Comparison of ENCODE assay signal across 9 mouse cellular contexts in genomic region chr3:152668239-152668638, GRCm38 (mm10). TPM values are rescaled to one million over a fixed set of nuclear protein-coding genes. Genes with fewer than 3 reads are reported as not detected.
DNase-seq lines count a peak whose midpoint lies in the region; ATAC-seq lines count a peak whose summit lies in the region.
"Had no signal": no experiment of that assay in that cellular context is flagged by ENCODE, and none has a peak within 500 bp of the region (broad histone marks: within the 10 kb centered on the region; RNA-seq: fewer than 3 reads in every experiment).

Gene Ak5, minus strand, starts transcription at chr3:152668360.

- no peaks in the 10 kb centered on the region for H3K9me3 ChIP-seq in kidney, embryonic 16.5 days (ENCODE audit: low read length)
- no peaks in the 10 kb centered on the region for H3K9me3 ChIP-seq in embryonic facial prominence, embryonic 11.5 days (replicated peaks; ENCODE audit: control insufficient read depth, low read length)
- H3K9me3 ChIP-seq in intestine, embryonic 16.5 days (ENCODE audit: control insufficient read depth, low read length): no peaks in the 10 kb centered on the region
- H3K9me3 ChIP-seq in midbrain, embryonic 13.5 days: no peaks in the 10 kb centered on the region

- 6% methylated on average over 3 of the region's 5 CpGs for WGBS in kidney, embryonic 16.5 days
- WGBS in embryonic facial prominence, embryonic 11.5 days: 21% methylated on average over 1 of the region's 5 CpGs
- 11% methylated on average over 5 of the region's 5 CpGs for WGBS in intestine, embryonic 16.5 days
- WGBS in midbrain, embryonic 13.5 days: 45% methylated on average over 1 of the region's 5 CpGs

- ATAC-seq in kidney, embryonic 16.5 days (ENCODE audit: low FRiP score, low TSS enrichment): peak; percentile 33; the same call in 1 of the 2 replicates
- ATAC-seq in embryonic facial prominence, embryonic 11.5 days (replicated peaks; ENCODE audit: insufficient number of reproducible peaks, low FRiP score, low TSS enrichment, low read depth): peak; percentile 37; the same call in 1 of the 2 replicates
- ATAC-seq in intestine, embryonic 16.5 days: peak; percentile 48; the same call in 1 of the 2 replicates
- ATAC-seq in midbrain, embryonic 13.5 days: peak; percentile 60
- no peak for ATAC-seq in inflammation-experienced regulatory T-cells, adult 6 months

- no peak for DNase-seq in kidney, postnatal 36 days
- no peak for DNase-seq in embryonic facial prominence, embryonic 11.5 days (ENCODE audit: low spot score)
- no peak for DNase-seq in adrenal gland, postnatal 4 days (ENCODE audit: low spot score in 2 of 2)
- no peak for DNase-seq in gastrocnemius, adult 8-10 months (ENCODE audit: low spot score in 2 of 2)

- peaks cover 29% of the 10 kb centered on the region for H3K27me3 ChIP-seq in kidney, embryonic 16.5 days (ENCODE audit: insufficient read depth, low read length)
- H3K27me3 ChIP-seq in embryonic facial prominence, embryonic 11.5 days (ENCODE audit: control insufficient read depth, insufficient read depth, low read length): peaks cover 5% of the 10 kb centered on the region
- peaks cover 13% of the 10 kb centered on the region for H3K27me3 ChIP-seq in intestine, embryonic 16.5 days (replicated peaks; ENCODE audit: control insufficient read depth, insufficient read depth, low read length)
- peaks cover 47% of the 10 kb centered on the region for H3K27me3 ChIP-seq in midbrain, embryonic 13.5 days

- peak within 1 kb of the TSS; percentile 98 for H3K4me2 ChIP-seq in kidney, embryonic 16.5 days (replicated peaks; ENCODE audit: low read depth, low read length)
- H3K4me2 ChIP-seq in embryonic facial prominence, embryonic 11.5 days (ENCODE audit: low read depth, low read length): peak within 1 kb of the TSS; percentile 98
- H3K4me2 ChIP-seq in intestine, embryonic 16.5 days (ENCODE audit: low read depth, low read length): peak within 1 kb of the TSS; percentile 97
- peak within 1 kb of the TSS; percentile 98 for H3K4me2 ChIP-seq in midbrain, embryonic 13.5 days (replicated peaks)

- H3K36me3 ChIP-seq in kidney, embryonic 16.5 days (ENCODE audit: insufficient read depth, low read length): no peaks in the 10 kb centered on the region
- no peaks in the 10 kb centered on the region for H3K36me3 ChIP-seq in embryonic facial prominence, embryonic 11.5 days (replicated peaks; ENCODE audit: control insufficient read depth, insufficient read depth, low read depth, low read length)
- no peaks in the 10 kb centered on the region for H3K36me3 ChIP-seq in intestine, embryonic 16.5 days (ENCODE audit: control insufficient read depth, insufficient read depth, low read length)
- no peaks in the 10 kb centered on the region for H3K36me3 ChIP-seq in midbrain, embryonic 13.5 days

- H3K4me3 ChIP-seq in kidney, embryonic 16.5 days (ENCODE audit: low read length): peak within 1 kb of the TSS; percentile 61
- peak within 1 kb of the TSS; percentile 56 for H3K4me3 ChIP-seq in embryonic facial prominence, embryonic 11.5 days (ENCODE audit: low read depth, low read length)
- H3K4me3 ChIP-seq in intestine, embryonic 16.5 days (ENCODE audit: low read length): peak within 1 kb of the TSS; percentile 59
- H3K4me3 ChIP-seq in midbrain, embryonic 13.5 days (replicated peaks): peak within 1 kb of the TSS; percentile 59

- H3K27ac ChIP-seq in kidney, embryonic 16.5 days (ENCODE audit: low read length): no peak within 1 kb of the TSS
- H3K27ac ChIP-seq in embryonic facial prominence, embryonic 11.5 days (replicated peaks; ENCODE audit: low read depth, low read length): no peak within 1 kb of the TSS
- H3K27ac ChIP-seq in intestine, embryonic 16.5 days (ENCODE audit: low read length): no peak within 1 kb of the TSS
- no peak within 1 kb of the TSS for H3K27ac ChIP-seq in midbrain, embryonic 13.5 days

- H3K4me1 ChIP-seq in kidney, embryonic 16.5 days (ENCODE audit: insufficient read depth, low read length): peaks cover 10% of the 10 kb centered on the region
- H3K4me1 ChIP-seq in embryonic facial prominence, embryonic 11.5 days (ENCODE audit: control insufficient read depth, insufficient read depth, low read length): no peaks in the 10 kb centered on the region
- H3K4me1 ChIP-seq in intestine, embryonic 16.5 days (ENCODE audit: control insufficient read depth, insufficient read depth, low read length): peaks cover 9% of the 10 kb centered on the region
- H3K4me1 ChIP-seq in midbrain, embryonic 13.5 days (replicated peaks): peaks cover 12% of the 10 kb centered on the region

- peak within 1 kb of the TSS; percentile 68 for H3K9ac ChIP-seq in kidney, embryonic 16.5 days (replicated peaks; ENCODE audit: low read length)
- peak within 1 kb of the TSS; percentile 62 for H3K9ac ChIP-seq in embryonic facial prominence, embryonic 11.5 days (replicated peaks; ENCODE audit: low read length)
- H3K9ac ChIP-seq in intestine, embryonic 16.5 days (ENCODE audit: low read depth, low read length): peak within 1 kb of the TSS; percentile 59
- peak within 1 kb of the TSS; percentile 70 for H3K9ac ChIP-seq in midbrain, embryonic 13.5 days (replicated peaks)

RNA-seq across cellular contexts. Expression of gene Ak5, which starts in this region (rescaled TPM):
- polyA plus RNA-seq in kidney, embryonic 16.5 days (2015; fragmentation: Nextera tagmentation; extraction: Ambion mirVana): 3.7 and 5.9 TPM in 2 replicates
- polyA plus RNA-seq in embryonic facial prominence, embryonic 11.5 days (2014; fragmentation: Nextera tagmentation; extraction: Ambion mirVana): 0.63 and 1.3 TPM in 2 replicates
- 0.99 and 1.6 TPM in 2 replicates for polyA plus RNA-seq in intestine, embryonic 16.5 days (2015; fragmentation: Nextera tagmentation; extraction: Ambion mirVana)
- 2.5 and 3.5 TPM in 2 replicates for polyA plus RNA-seq in midbrain, embryonic 13.5 days (2015; fragmentation: Nextera tagmentation; extraction: Ambion mirVana)
- 1 to 10 TPM; 4.6 to 5.2 TPM for total RNA-seq in adrenal gland, postnatal 4 days (2021)
- total RNA-seq in gastrocnemius, adult 8-10 months (2022): under 1 TPM in 2 of 4 experiments, not detected in 2; 0.34 to 0.92 TPM
- under 1 TPM in 1 of 3 experiments, not detected in 2; 0.09 TPM for polyA plus RNA-seq in inflammation-experienced regulatory T-cells, adult 6 months (2017; shearing (Covaris generic))
- total RNA-seq: liver, adult 2 months had no signal
- polyA plus RNA-seq: liver, adult 2 months had no signal
